Mouse (Mus musculus) stomach, embryonic 15.5 days (tissue): ENCODE measurements around the gene 4833439L19Rik. TPM values are rescaled to one million over a fixed set of nuclear protein-coding genes. Genes with fewer than 3 reads are reported as not detected.

Experiments
- ATAC-seq: fragments of 200-750 bp; cut with Nextera tagmentation; 2 replicates; pipeline ENCODE4 v1.8.0; 2017; ENCODE audit warnings: low read depth, moderate number of reproducible peaks, moderate TSS enrichment; ENCODE audit not compliant: insufficient read depth, low FRiP score
- H3K27ac ChIP-seq: fragments of 300-500 bp; sonication (generic); 2 replicates; pipeline ENCODE4 v1.5.1; 2015; ENCODE audit warnings: mild to moderate bottlenecking, inconsistent platforms
- H3K27me3 ChIP-seq: fragments of 300-500 bp; sonication (generic); replicated peaks from 2 replicates; pipeline ENCODE4 v1.6.1; 2015; ENCODE audit warnings: inconsistent platforms
- H3K36me3 ChIP-seq: fragments of 300-500 bp; sonication (generic); 2 replicates; pipeline ENCODE4 v1.6.1; 2015; ENCODE audit warnings: inconsistent platforms
- H3K4me1 ChIP-seq: fragments of 300-500 bp; sonication (generic); 2 replicates; pipeline ENCODE4 v1.6.1; 2015; ENCODE audit warnings: inconsistent platforms
- H3K4me2 ChIP-seq: fragments of 300-500 bp; sonication (generic); 2 replicates; pipeline ENCODE4 v1.6.1; 2015; ENCODE audit warnings: mild to moderate bottlenecking, inconsistent platforms
- H3K4me3 ChIP-seq: fragments of 300-500 bp; sonication (generic); replicated peaks from 2 replicates; pipeline ENCODE4 v1.5.1; 2015; ENCODE audit warnings: inconsistent platforms
- H3K9ac ChIP-seq: fragments of 300-500 bp; sonication (generic); 2 replicates; pipeline ENCODE4 v1.6.1; 2015; ENCODE audit warnings: inconsistent platforms
- H3K9me3 ChIP-seq: fragments of 300-500 bp; sonication (generic); 2 replicates; pipeline ENCODE4 v1.6.1; 2016; ENCODE audit warnings: inconsistent platforms
- WGBS: fragments of 180-500 bp; shearing (Covaris S2); methylation state at CpG from one replicate; pipeline ENCODE4 v1.1.7; 2015; 5-methylcytosine and 5-hydroxymethylcytosine counted together
- polyA plus RNA-seq: library from polyadenylated mRNA; unstranded; fragments of >200 nt; fragmentation: Nextera tagmentation; extraction: Ambion mirVana; gene quantifications from 2 replicates; pipeline ENCODE4 v1.2.1, GENCODE M21; 2015

The 4833439L19Rik gene
- polyA plus RNA-seq, 1 experiment from 2014 or later = 109 TPM

- Histone ChIP-seq H3K27ac (no peak overlapping the region), H3K4me2 (no peak overlapping the region), H3K4me1 (peaks cover 13% of the 10 kb centered on the region; the same call in 1 of the 2 replicates), H3K9me3 (no peaks in the 10 kb centered on the region), H3K27me3 (no peaks in the 10 kb centered on the region), H3K36me3 (peaks cover 23% of the 10 kb centered on the region), H3K9ac (no peak overlapping the region), H3K4me3 (no peak overlapping the region)
- WGBS = 86% methylated on average over 21 of the region's 21 CpGs
- no peak for ATAC-seq
These were observed 12.6 kb upstream of the 4833439L19Rik start for GRCm38 (mm10) chr13:54577652-54578507.

GRCm38 (mm10) chr13:54575489-54575888 is 10.3 kb upstream of the 4833439L19Rik start:
- H3K27ac ChIP-seq = peak overlapping the region; percentile 81
- ATAC-seq = no peak
- 1% methylated on average over 19 of the region's 19 CpGs for WGBS

GRCm38 (mm10) chr13:54574854-54575481 is 9.7 kb upstream of the 4833439L19Rik start, which contains the start of gene Arl10:
Gene Arl10, plus strand, starts transcription at chr13:54575015.
- peak; percentile 82 for ATAC-seq
- Histone ChIP-seq H3K4me3 (peak within 1 kb of the TSS; percentile 89), H3K4me2 (peak within 1 kb of the TSS; percentile 70), H3K27me3 (no peaks in the 10 kb centered on the region), H3K36me3 (peaks cover 12% of the 10 kb centered on the region), H3K4me1 (peaks cover 13% of the 10 kb centered on the region; the same call in 1 of the 2 replicates), H3K27ac (peak within 1 kb of the TSS; percentile 81), H3K9me3 (no peaks in the 10 kb centered on the region), H3K9ac (peak within 1 kb of the TSS; percentile 92)
- under 1% methylated on average over 55 of the region's 55 CpGs for WGBS

More at GRCm38 (mm10) chr13:54575489-54575888, 10.3 kb upstream of the 4833439L19Rik start:
- Histone ChIP-seq H3K9me3 (no peaks in the 10 kb centered on the region), H3K4me3 (peak overlapping the region; percentile 89), H3K4me2 (peak overlapping the region; percentile 70), H3K27me3 (no peaks in the 10 kb centered on the region), H3K36me3 (peaks cover 14% of the 10 kb centered on the region), H3K4me1 (peaks cover 13% of the 10 kb centered on the region; the same call in 1 of the 2 replicates), H3K9ac (peak overlapping the region; percentile 92)

GRCm38 (mm10) chr13:54572621-54573020 is 7.4 kb upstream of the 4833439L19Rik start:
- Histone ChIP-seq H3K27ac (no peak overlapping the region), H3K4me2 (no peak overlapping the region), H3K27me3 (no peaks in the 10 kb centered on the region), H3K36me3 (no peaks in the 10 kb centered on the region), H3K9me3 (no peaks in the 10 kb centered on the region), H3K9ac (no peak overlapping the region), H3K4me3 (no peak overlapping the region), H3K4me1 (peaks cover 13% of the 10 kb centered on the region; the same call in 1 of the 2 replicates)
- 81% methylated on average over 4 of the region's 4 CpGs for WGBS
- no peak for ATAC-seq

GRCm38 (mm10) chr13:54571637-54572036 is 6.4 kb upstream of the 4833439L19Rik start:
- ATAC-seq = no peak
- 39% methylated on average over 2 of the region's 2 CpGs for WGBS

GRCm38 (mm10) chr13:54570736-54571135 is 5.5 kb upstream of the 4833439L19Rik start:
- Histone ChIP-seq H3K9ac (no peak overlapping the region), H3K4me3 (no peak overlapping the region), H3K36me3 (no peaks in the 10 kb centered on the region), H3K4me2 (no peak overlapping the region), H3K4me1 (peaks cover 3% of the 10 kb centered on the region), H3K27me3 (no peaks in the 10 kb centered on the region), H3K27ac (no peak overlapping the region), H3K9me3 (no peaks in the 10 kb centered on the region)
- no peak for ATAC-seq
- WGBS = 75% methylated on average over 4 of the region's 4 CpGs

More at GRCm38 (mm10) chr13:54571637-54572036, 6.4 kb upstream of the 4833439L19Rik start:
- H3K4me1 ChIP-seq = peaks cover 5% of the 10 kb centered on the region; the same call in 1 of the 2 replicates
- H3K27ac ChIP-seq = no peak overlapping the region
- no peaks in the 10 kb centered on the region for H3K9me3 ChIP-seq
- no peaks in the 10 kb centered on the region for H3K36me3 ChIP-seq
- no peak overlapping the region for H3K9ac ChIP-seq
- no peak overlapping the region for H3K4me2 ChIP-seq
- H3K4me3 ChIP-seq = no peak overlapping the region
- no peaks in the 10 kb centered on the region for H3K27me3 ChIP-seq

GRCm38 (mm10) chr13:54569282-54569681 is 4.0 kb upstream of the 4833439L19Rik start:
- Histone ChIP-seq H3K9ac (no peak overlapping the region), H3K4me2 (no peak overlapping the region), H3K4me1 (peaks cover 5% of the 10 kb centered on the region), H3K27me3 (no peaks in the 10 kb centered on the region), H3K9me3 (no peaks in the 10 kb centered on the region), H3K27ac (no peak overlapping the region), H3K4me3 (no peak overlapping the region), H3K36me3 (no peaks in the 10 kb centered on the region)
- 68% methylated on average over 1 of the region's 1 CpGs for whole genome bisulfite sequencing
- ATAC-seq = no peak

- no peaks in the 10 kb centered on the region for H3K36me3 ChIP-seq
These were observed 3.1 kb upstream of the 4833439L19Rik start for GRCm38 (mm10) chr13:54568380-54568779.

GRCm38 (mm10) chr13:54565594-54566345 is 535 bp upstream of the 4833439L19Rik start:
- 46% methylated on average over 8 of the region's 8 CpGs for WGBS
- peaks cover 14% of the 10 kb centered on the region for H3K36me3 ChIP-seq
- H3K27me3 ChIP-seq = no peaks in the 10 kb centered on the region
- peaks cover 8% of the 10 kb centered on the region for H3K4me1 ChIP-seq
- peak overlapping the region; percentile 80 for H3K4me2 ChIP-seq
- peak overlapping the region; percentile 73 for H3K27ac ChIP-seq
- H3K9ac ChIP-seq = no peak overlapping the region
- H3K9me3 ChIP-seq = no peaks in the 10 kb centered on the region
- H3K4me3 ChIP-seq = peak overlapping the region; percentile 99
- peak; percentile 12; the same call in 1 of the 2 replicates for ATAC-seq

More at GRCm38 (mm10) chr13:54568380-54568779, 3.1 kb upstream of the 4833439L19Rik start:
- Histone ChIP-seq H3K9me3 (no peaks in the 10 kb centered on the region), H3K27ac (no peak overlapping the region), H3K4me3 (no peak overlapping the region), H3K27me3 (no peaks in the 10 kb centered on the region), H3K4me2 (no peak overlapping the region), H3K9ac (no peak overlapping the region), H3K4me1 (peaks cover 8% of the 10 kb centered on the region)
- no peak for ATAC-seq
- 36% methylated on average over 5 of the region's 5 CpGs for WGBS

GRCm38 (mm10) chr13:54564232-54565200 is 719 bp downstream of the 4833439L19Rik start:
- H3K4me2 ChIP-seq = peak overlapping the region; percentile 80
- H3K27me3 ChIP-seq = no peaks in the 10 kb centered on the region
- H3K9me3 ChIP-seq = no peaks in the 10 kb centered on the region
- H3K4me1 ChIP-seq = peaks cover 8% of the 10 kb centered on the region
- peak overlapping the region; percentile 99 for H3K4me3 ChIP-seq
- H3K9ac ChIP-seq = peak overlapping the region; percentile 97
- WGBS = 9% methylated on average over 45 of the region's 45 CpGs
- H3K27ac ChIP-seq = 0 out of 2 replicates have a peak overlapping the region, but pooled peaks have one; percentile 54
- H3K36me3 ChIP-seq = peaks cover 22% of the 10 kb centered on the region
- peak; percentile 19 for ATAC-seq
